Mouse (Mus musculus) liver, adult 2 months (tissue): ENCODE measurements around the gene Gse1.

Source experiments
- CTCF ChIP-seq: fragments of 200-500 bp; IDR thresholded peaks from 2 replicates; pipeline ENCODE4 v1.5.1; 2011; ENCODE audit warnings: low read depth, low read length, control low read depth
- POLR2A ChIP-seq: fragments of 200-500 bp; IDR thresholded peaks from 2 replicates; pipeline ENCODE4 v1.6.1; 2011; ENCODE audit warnings: low read length, control low read depth; ENCODE audit not compliant: insufficient read depth; ENCODE audit errors: extremely low read depth

- TF ChIP-seq POLR2A: no peak
- no peak for TF ChIP-seq CTCF
These were observed 94.7 kb downstream of the Gse1 start for GRCm38 (mm10) chr8:120322956-120323448.
